Mouse (Mus musculus) midbrain, embryonic 16.5 days (tissue): ENCODE measurements at regions not wholly inside any gene's neighbourhood (a gene's known extent, or its start where the extent isn't known, plus 50 kb on each side); places are given as distances from the start of the nearest gene placed in this dataset.

Source experiments
- ATAC-seq: fragments of 200-750 bp; cut with Nextera tagmentation; 2 replicates; pipeline ENCODE4 v1.8.0; 2017; ENCODE audit warnings: moderate TSS enrichment
- H3K27ac ChIP-seq: fragments of 300-500 bp; sonication (generic); 2 replicates; pipeline ENCODE4 v1.5.1; 2014; ENCODE audit warnings: mild to moderate bottlenecking, low read length, mixed read lengths
- H3K27me3 ChIP-seq: fragments of 300-500 bp; sonication (generic); 2 replicates; pipeline ENCODE4 v1.6.1; 2014; ENCODE audit warnings: low read depth, low read length, mixed read lengths; ENCODE audit not compliant: control insufficient read depth, insufficient read depth
- H3K36me3 ChIP-seq: fragments of 300-500 bp; sonication (generic); 2 replicates; pipeline ENCODE4 v1.6.1; 2014; ENCODE audit warnings: mild to moderate bottlenecking, low read length, moderate library complexity, mixed read lengths; ENCODE audit not compliant: control insufficient read depth, insufficient read depth
- H3K4me1 ChIP-seq: fragments of 300-500 bp; sonication (generic); 2 replicates; pipeline ENCODE4 v1.6.1; 2014; ENCODE audit warnings: mild to moderate bottlenecking, low read length, mixed read lengths; ENCODE audit not compliant: control insufficient read depth, insufficient read depth
- H3K4me2 ChIP-seq: fragments of 300-500 bp; sonication (generic); 2 replicates; pipeline ENCODE4 v1.6.1; 2014; ENCODE audit warnings: mild to moderate bottlenecking, low read length, mixed read lengths
- H3K4me3 ChIP-seq: fragments of 300-500 bp; sonication (generic); 2 replicates; pipeline ENCODE4 v1.5.1; 2014; ENCODE audit warnings: low read depth, mild to moderate bottlenecking, low read length, moderate library complexity, mixed read lengths
- H3K9ac ChIP-seq: fragments of 300-500 bp; sonication (generic); 2 replicates; pipeline ENCODE4 v1.6.1; 2014; ENCODE audit warnings: low read depth, low read length, mixed read lengths
- H3K9me3 ChIP-seq: fragments of 300-500 bp; sonication (generic); replicated peaks from 2 replicates; pipeline ENCODE4 v1.6.1; 2014; ENCODE audit warnings: mild to moderate bottlenecking, low read length, mixed read lengths; ENCODE audit not compliant: control insufficient read depth, poor library complexity, severe bottlenecking
- WGBS: fragments of 180-500 bp; shearing (Covaris S2); extraction: QIAGEN DNeasy Blood & Tissue Kit; methylation state at CpG from one replicate; pipeline ENCODE4 v1.1.7; 2014; 5-methylcytosine and 5-hydroxymethylcytosine counted together

GRCm38 (mm10) chr11:45656260-45656659, 195.6 kb upstream of the Clint1 start:
- Histone ChIP-seq H3K36me3 (no peaks in the 10 kb centered on the region), H3K27me3 (no peaks in the 10 kb centered on the region), H3K9me3 (no peaks in the 10 kb centered on the region), H3K4me3 (no peak overlapping the region), H3K9ac (no peak overlapping the region), H3K27ac (no peak overlapping the region), H3K4me1 (no peaks in the 10 kb centered on the region), H3K4me2 (no peak overlapping the region)
- WGBS, result 87% methylated on average over 4 of the region's 4 CpGs
- ATAC-seq, result no peak

- Histone ChIP-seq H3K27me3 (no peaks in the 10 kb centered on the region), H3K4me1 (no peaks in the 10 kb centered on the region), H3K4me2 (no peak overlapping the region), H3K4me3 (no peak overlapping the region), H3K9me3 (no peaks in the 10 kb centered on the region), H3K36me3 (no peaks in the 10 kb centered on the region), H3K27ac (no peak overlapping the region), H3K9ac (no peak overlapping the region)
- ATAC-seq, result no peak
- WGBS, result 55% methylated on average over 8 of the region's 8 CpGs
These were observed 181.6 kb upstream of the Clint1 start for GRCm38 (mm10) chr11:45670156-45670830.

- Histone ChIP-seq H3K4me1 (no peaks in the 10 kb centered on the region), H3K27me3 (no peaks in the 10 kb centered on the region), H3K36me3 (no peaks in the 10 kb centered on the region), H3K9me3 (no peaks in the 10 kb centered on the region), H3K9ac (no peak overlapping the region), H3K27ac (no peak overlapping the region), H3K4me2 (peak overlapping the region; percentile 28; the same call in 1 of the 2 replicates), H3K4me3 (no peak overlapping the region)
- ATAC-seq, result peak; percentile 42; the same call in 1 of the 2 replicates
- whole genome bisulfite sequencing, result 54% methylated on average over 11 of the region's 11 CpGs
These were observed 173.1 kb upstream of the Clint1 start for GRCm38 (mm10) chr11:45678666-45679292.

GRCm38 (mm10) chr11:45679293-45679673, 172.6 kb upstream of the Clint1 start:
- Histone ChIP-seq H3K27me3 (no peaks in the 10 kb centered on the region), H3K4me3 (no peak overlapping the region), H3K9me3 (no peaks in the 10 kb centered on the region), H3K4me2 (no peak overlapping the region), H3K27ac (no peak overlapping the region), H3K36me3 (no peaks in the 10 kb centered on the region), H3K4me1 (no peaks in the 10 kb centered on the region), H3K9ac (no peak overlapping the region)
- ATAC-seq, result no peak
- WGBS, result 91% methylated on average over 9 of the region's 9 CpGs

GRCm38 (mm10) chr11:45685571-45685970, 166.3 kb upstream of the Clint1 start:
- Histone ChIP-seq H3K9ac (no peak overlapping the region), H3K4me2 (no peak overlapping the region), H3K4me3 (no peak overlapping the region), H3K27ac (no peak overlapping the region), H3K36me3 (no peaks in the 10 kb centered on the region), H3K27me3 (no peaks in the 10 kb centered on the region), H3K4me1 (no peaks in the 10 kb centered on the region), H3K9me3 (no peaks in the 10 kb centered on the region)
- no peak for ATAC-seq
- 93% methylated on average over 5 of the region's 5 CpGs for WGBS

- Histone ChIP-seq H3K27me3 (no peaks in the 10 kb centered on the region), H3K36me3 (no peaks in the 10 kb centered on the region), H3K9me3 (no peaks in the 10 kb centered on the region), H3K9ac (no peak overlapping the region), H3K4me2 (no peak overlapping the region), H3K4me3 (no peak overlapping the region), H3K27ac (no peak overlapping the region), H3K4me1 (no peaks in the 10 kb centered on the region)
- no peak for ATAC-seq
- WGBS, result 73% methylated on average over 6 of the region's 6 CpGs
These were observed 158.6 kb upstream of the Clint1 start for GRCm38 (mm10) chr11:45693206-45693605.

GRCm38 (mm10) chr11:45701506-45701905, 150.3 kb upstream of the Clint1 start:
- H3K27ac ChIP-seq, result no peak overlapping the region
- WGBS, result 67% methylated on average over 3 of the region's 3 CpGs
- H3K4me3 ChIP-seq, result no peak overlapping the region
- H3K4me2 ChIP-seq, result no peak overlapping the region
- no peaks in the 10 kb centered on the region for H3K36me3 ChIP-seq
- H3K4me1 ChIP-seq, result peaks cover 2% of the 10 kb centered on the region; the same call in 1 of the 2 replicates
- no peaks in the 10 kb centered on the region for H3K27me3 ChIP-seq
- no peak overlapping the region for H3K9ac ChIP-seq
- ATAC-seq, result no peak
- no peaks in the 10 kb centered on the region for H3K9me3 ChIP-seq

GRCm38 (mm10) chr11:45702916-45703315, 148.9 kb upstream of the Clint1 start:
- no peaks in the 10 kb centered on the region for H3K27me3 ChIP-seq
- peaks cover 2% of the 10 kb centered on the region; the same call in 1 of the 2 replicates for H3K4me1 ChIP-seq
- H3K4me2 ChIP-seq, result no peak overlapping the region
- H3K9ac ChIP-seq, result no peak overlapping the region
- 66% methylated on average over 3 of the region's 3 CpGs for WGBS
- no peak overlapping the region for H3K27ac ChIP-seq
- no peaks in the 10 kb centered on the region for H3K9me3 ChIP-seq
- H3K36me3 ChIP-seq, result no peaks in the 10 kb centered on the region
- no peak overlapping the region for H3K4me3 ChIP-seq
- no peak for ATAC-seq

GRCm38 (mm10) chr11:45704411-45704810, 147.4 kb upstream of the Clint1 start:
- Histone ChIP-seq H3K4me3 (no peak overlapping the region), H3K9me3 (no peaks in the 10 kb centered on the region), H3K27ac (no peak overlapping the region), H3K27me3 (no peaks in the 10 kb centered on the region), H3K4me1 (peaks cover 2% of the 10 kb centered on the region; the same call in 1 of the 2 replicates), H3K36me3 (no peaks in the 10 kb centered on the region), H3K4me2 (no peak overlapping the region), H3K9ac (no peak overlapping the region)
- 74% methylated on average over 5 of the region's 5 CpGs for WGBS
- ATAC-seq, result no peak
